Mouse (Mus musculus) liver, embryonic 16.5 days (tissue): ENCODE measurements around the gene Hoxd10. TPM values are rescaled to one million over a fixed set of nuclear protein-coding genes. Genes with fewer than 3 reads are reported as not detected.

Experiments used
- ATAC-seq: fragments of 200-750 bp; cut with Nextera tagmentation; 2 replicates; pipeline ENCODE4 v1.8.0; 2017; ENCODE audit warnings: low read depth, mild to moderate bottlenecking, moderate number of reproducible peaks, moderate library complexity
- H3K27ac ChIP-seq: fragments of 300-500 bp; sonication (generic); 2 replicates; pipeline ENCODE4 v1.5.1; 2014; ENCODE audit warnings: mild to moderate bottlenecking, low read length
- H3K27me3 ChIP-seq: fragments of 300-500 bp; sonication (generic); 2 replicates; pipeline ENCODE4 v1.6.1; 2014; ENCODE audit warnings: low read depth, low read length, mixed read lengths; ENCODE audit not compliant: control insufficient read depth, insufficient read depth
- H3K36me3 ChIP-seq: fragments of 300-500 bp; sonication (generic); 2 replicates; pipeline ENCODE4 v1.6.1; 2014; ENCODE audit warnings: mild to moderate bottlenecking; ENCODE audit not compliant: control insufficient read depth, insufficient read depth
- H3K4me1 ChIP-seq: fragments of 300-500 bp; sonication (generic); 2 replicates; pipeline ENCODE4 v1.6.1; 2014; ENCODE audit warnings: low read depth, low read length, mixed read lengths; ENCODE audit not compliant: control insufficient read depth
- H3K4me2 ChIP-seq: fragments of 300-500 bp; sonication (generic); 2 replicates; pipeline ENCODE4 v1.6.1; 2014; ENCODE audit warnings: low read depth, low read length, mixed read lengths
- H3K4me3 ChIP-seq: fragments of 300-500 bp; sonication (generic); 2 replicates; pipeline ENCODE4 v1.5.1; 2014; ENCODE audit warnings: low read depth, mild to moderate bottlenecking, low read length
- H3K9ac ChIP-seq: fragments of 300-500 bp; sonication (generic); 2 replicates; pipeline ENCODE4 v1.6.1; 2014; ENCODE audit warnings: low read depth, low read length
- H3K9me3 ChIP-seq: fragments of 300-500 bp; sonication (generic); replicated peaks from 2 replicates; pipeline ENCODE4 v1.6.1; 2016; ENCODE audit warnings: low read length; ENCODE audit not compliant: control insufficient read depth
- WGBS: fragments of 180-500 bp; shearing (Covaris S2); extraction: QIAGEN DNeasy Blood & Tissue Kit; methylation state at CpG from one replicate; pipeline ENCODE4 v1.1.7; 2014; ENCODE audit not compliant: insufficient replicate concordance; 5-methylcytosine and 5-hydroxymethylcytosine counted together
- polyA plus RNA-seq: library from polyadenylated mRNA; unstranded; fragments of >200 nt; fragmentation: Nextera tagmentation; extraction: Ambion mirVana; gene quantifications from 2 replicates; pipeline ENCODE4 v1.2.1, GENCODE M21; 2015

Hoxd10 gene
- polyA plus RNA-seq, 1 experiment from 2014 or later = not detected

- Histone ChIP-seq H3K27me3 (peaks cover 94% of the 10 kb centered on the region), H3K9ac (no peak overlapping the region), H3K4me2 (no peak overlapping the region), H3K4me3 (no peak overlapping the region), H3K36me3 (no peaks in the 10 kb centered on the region), H3K9me3 (no peaks in the 10 kb centered on the region), H3K27ac (no peak overlapping the region), H3K4me1 (peaks cover 3% of the 10 kb centered on the region)
- ATAC-seq = no peak
- 7% methylated on average over 4 of the region's 4 CpGs for WGBS
These were observed 6.6 kb upstream of the Hoxd10 start for GRCm38 (mm10) chr2:74685059-74685603.

- Histone ChIP-seq H3K4me1 (peaks cover 3% of the 10 kb centered on the region), H3K36me3 (no peaks in the 10 kb centered on the region), H3K27ac (no peak overlapping the region), H3K27me3 (peaks cover 91% of the 10 kb centered on the region), H3K4me2 (no peak overlapping the region), H3K9ac (no peak overlapping the region), H3K9me3 (no peaks in the 10 kb centered on the region), H3K4me3 (no peak overlapping the region)
- no peak for ATAC-seq
- WGBS = 5% methylated on average over 17 of the region's 17 CpGs
These were observed 5.3 kb upstream of the Hoxd10 start for GRCm38 (mm10) chr2:74686301-74686987.

- Histone ChIP-seq H3K4me3 (no peak overlapping the region), H3K9me3 (no peaks in the 10 kb centered on the region), H3K9ac (no peak overlapping the region), H3K27ac (no peak overlapping the region), H3K27me3 (peaks cover 91% of the 10 kb centered on the region), H3K36me3 (no peaks in the 10 kb centered on the region), H3K4me1 (peaks cover 3% of the 10 kb centered on the region), H3K4me2 (no peak overlapping the region)
- 1% methylated on average over 27 of the region's 27 CpGs for WGBS
- ATAC-seq = no peak
These were observed 4.6 kb upstream of the Hoxd10 start for GRCm38 (mm10) chr2:74686988-74687697.

- H3K9ac ChIP-seq = no peak overlapping the region
- H3K4me2 ChIP-seq = no peak overlapping the region
- H3K4me3 ChIP-seq = no peak overlapping the region
- no peak overlapping the region for H3K27ac ChIP-seq
- H3K4me1 ChIP-seq = no peaks in the 10 kb centered on the region
- H3K27me3 ChIP-seq = peaks cover 91% of the 10 kb centered on the region
- no peak for ATAC-seq
- H3K9me3 ChIP-seq = no peaks in the 10 kb centered on the region
- no peaks in the 10 kb centered on the region for H3K36me3 ChIP-seq
- WGBS = under 1% methylated on average over 31 of the region's 31 CpGs
These were observed 3.8 kb upstream of the Hoxd10 start for GRCm38 (mm10) chr2:74687698-74688555.

DNA sequence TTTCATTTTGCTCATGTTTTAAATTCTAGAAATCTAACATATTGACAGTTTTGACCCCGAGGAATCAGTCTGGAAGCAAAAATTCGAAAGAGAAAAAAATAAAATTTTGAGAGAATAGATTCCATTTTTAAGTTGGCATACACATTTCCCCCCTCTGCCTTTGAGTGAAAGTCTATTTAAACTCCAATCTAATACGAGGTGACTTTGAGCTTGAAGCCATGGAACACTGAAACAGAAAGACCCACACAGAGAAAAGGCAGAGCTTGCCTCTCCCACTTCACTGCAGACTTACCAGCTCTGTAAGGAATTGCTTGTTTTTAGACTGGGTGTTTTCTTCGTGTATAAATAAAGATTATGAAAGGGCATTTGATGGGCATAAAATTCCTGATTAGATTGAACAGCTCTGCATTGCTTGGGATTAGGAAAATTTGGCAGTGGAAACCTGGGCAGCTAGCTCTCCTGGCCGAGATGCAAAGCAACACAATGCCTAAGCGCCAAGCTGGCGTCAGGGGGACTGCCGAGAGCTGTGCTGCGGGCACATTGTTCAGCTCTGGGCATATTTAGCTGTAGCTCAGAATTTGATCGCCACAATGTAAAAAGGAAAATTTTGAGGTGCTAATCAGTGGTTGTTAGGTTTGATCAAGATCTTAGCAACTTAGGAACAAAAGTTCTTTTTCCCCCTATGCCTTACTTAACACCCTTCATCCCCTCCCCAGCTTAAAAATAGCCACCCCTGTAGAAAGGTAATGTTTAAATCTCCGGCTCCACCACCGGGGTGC, 2.7 kb upstream of the Hoxd10 start:
- H3K9me3 ChIP-seq = no peaks in the 10 kb centered on the region
- ATAC-seq = no peak

GRCm38 (mm10) chr2:74689574-74690337, 2.0 kb upstream of the Hoxd10 start:
- peaks cover 91% of the 10 kb centered on the region for H3K27me3 ChIP-seq
- no peak overlapping the region for H3K9ac ChIP-seq
- no peak for ATAC-seq
- no peaks in the 10 kb centered on the region for H3K9me3 ChIP-seq
- H3K4me3 ChIP-seq = no peak overlapping the region
- WGBS = 1% methylated on average over 24 of the region's 24 CpGs
- no peak overlapping the region for H3K27ac ChIP-seq
- H3K36me3 ChIP-seq = no peaks in the 10 kb centered on the region
- no peak overlapping the region for H3K4me2 ChIP-seq
- H3K4me1 ChIP-seq = no peaks in the 10 kb centered on the region

More for the DNA sequence above, 2.7 kb upstream of the Hoxd10 start:
- no peaks in the 10 kb centered on the region for H3K4me1 ChIP-seq
- no peaks in the 10 kb centered on the region for H3K36me3 ChIP-seq
- H3K27me3 ChIP-seq = peaks cover 91% of the 10 kb centered on the region
- WGBS = 3% methylated on average over 12 of the region's 12 CpGs
- H3K4me3 ChIP-seq = no peak overlapping the region
- H3K4me2 ChIP-seq = no peak overlapping the region
- H3K27ac ChIP-seq = no peak overlapping the region
- H3K9ac ChIP-seq = no peak overlapping the region

GRCm38 (mm10) chr2:74690338-74690716, 1.4 kb upstream of the Hoxd10 start:
- Histone ChIP-seq H3K4me2 (no peak overlapping the region), H3K36me3 (no peaks in the 10 kb centered on the region), H3K4me1 (no peaks in the 10 kb centered on the region), H3K9ac (no peak overlapping the region), H3K27me3 (peaks cover 91% of the 10 kb centered on the region), H3K27ac (no peak overlapping the region), H3K9me3 (no peaks in the 10 kb centered on the region), H3K4me3 (no peak overlapping the region)
- ATAC-seq = no peak
- WGBS = 6% methylated on average over 8 of the region's 8 CpGs
